Mouse (Mus musculus) embryonic facial prominence, embryonic 12.5 days (tissue): ENCODE measurements around the gene Pitpnm2. TPM values are rescaled to one million over a fixed set of nuclear protein-coding genes. Genes with fewer than 3 reads are reported as not detected.

ENCODE experiments used
- ATAC-seq: fragments of 200-750 bp; cut with Nextera tagmentation; 2 replicates; pipeline ENCODE4 v1.8.0; 2017; ENCODE audit not compliant: insufficient number of reproducible peaks, insufficient read depth, low FRiP score, low TSS enrichment
- H3K27ac ChIP-seq: fragments of 300-500 bp; sonication (generic); 2 replicates; pipeline ENCODE4 v1.5.1; 2016; ENCODE audit warnings: mild to moderate bottlenecking
- H3K27me3 ChIP-seq: fragments of 300-500 bp; sonication (generic); 2 replicates; pipeline ENCODE4 v1.6.1; 2016; ENCODE audit warnings: mild to moderate bottlenecking, moderate library complexity
- H3K36me3 ChIP-seq: fragments of 300-500 bp; sonication (generic); 2 replicates; pipeline ENCODE4 v1.6.1; 2016; ENCODE audit warnings: mild to moderate bottlenecking
- H3K4me1 ChIP-seq: fragments of 300-500 bp; sonication (generic); 2 replicates; pipeline ENCODE4 v1.6.1; 2016
- H3K4me2 ChIP-seq: fragments of 300-500 bp; sonication (generic); replicated peaks from 2 replicates; pipeline ENCODE4 v1.6.1; 2016; ENCODE audit warnings: mild to moderate bottlenecking, moderate library complexity
- H3K4me3 ChIP-seq: fragments of 300-500 bp; sonication (generic); 2 replicates; pipeline ENCODE4 v1.5.1; 2016; ENCODE audit warnings: mild to moderate bottlenecking
- H3K9ac ChIP-seq: fragments of 300-500 bp; sonication (generic); 2 replicates; pipeline ENCODE4 v1.6.1; 2016; ENCODE audit warnings: mild to moderate bottlenecking, moderate library complexity
- H3K9me3 ChIP-seq: fragments of 300-500 bp; sonication (generic); 2 replicates; pipeline ENCODE4 v1.6.1; 2016; ENCODE audit warnings: mild to moderate bottlenecking, moderate library complexity
- WGBS: fragments of 180-500 bp; shearing (Covaris S2); methylation state at CpG from one replicate; pipeline ENCODE4 v1.1.7; 2016; 5-methylcytosine and 5-hydroxymethylcytosine counted together
- polyA plus RNA-seq: library from polyadenylated mRNA; unstranded; fragments of >200 nt; fragmentation: Nextera tagmentation; extraction: Ambion mirVana; gene quantifications from 2 replicates; pipeline ENCODE4 v1.2.1, GENCODE M21; 2016

Pitpnm2 gene
- polyA plus RNA-seq, 1 experiment from 2014 or later, result 4.4 TPM

DNA sequence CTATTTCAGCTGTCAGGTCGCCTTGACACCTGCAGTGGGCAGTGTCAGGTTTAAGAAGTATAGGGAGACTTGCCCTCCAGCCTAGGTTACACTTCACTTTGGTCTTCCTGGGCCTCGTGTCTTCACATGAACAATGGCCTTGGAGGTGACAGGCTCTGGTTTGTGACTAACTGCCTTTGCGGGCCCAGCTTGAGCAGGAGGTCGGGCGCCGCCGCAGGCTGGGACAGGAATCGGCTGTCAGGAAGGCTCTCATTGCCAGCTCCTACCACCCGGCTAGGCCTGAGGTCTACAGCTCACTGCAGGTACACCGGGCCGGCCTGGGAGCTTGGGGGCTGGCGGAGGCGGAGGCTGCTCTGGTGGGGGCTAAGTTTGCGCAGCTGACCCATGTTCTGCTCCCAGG, 136.5 kb downstream of the Pitpnm2 start:
- Histone ChIP-seq H3K9me3 (no peaks in the 10 kb centered on the region), H3K27me3 (no peaks in the 10 kb centered on the region), H3K4me2 (peak overlapping the region; percentile 88), H3K36me3 (peaks cover 11% of the 10 kb centered on the region), H3K4me3 (peak overlapping the region; percentile 90), H3K9ac (peak overlapping the region; percentile 54), H3K4me1 (peaks cover 25% of the 10 kb centered on the region), H3K27ac (0 out of 2 replicates have a peak overlapping the region, but pooled peaks have one; percentile 11)
- ATAC-seq, result no peak
- WGBS, result 17% methylated on average over 14 of the region's 14 CpGs

DNA sequence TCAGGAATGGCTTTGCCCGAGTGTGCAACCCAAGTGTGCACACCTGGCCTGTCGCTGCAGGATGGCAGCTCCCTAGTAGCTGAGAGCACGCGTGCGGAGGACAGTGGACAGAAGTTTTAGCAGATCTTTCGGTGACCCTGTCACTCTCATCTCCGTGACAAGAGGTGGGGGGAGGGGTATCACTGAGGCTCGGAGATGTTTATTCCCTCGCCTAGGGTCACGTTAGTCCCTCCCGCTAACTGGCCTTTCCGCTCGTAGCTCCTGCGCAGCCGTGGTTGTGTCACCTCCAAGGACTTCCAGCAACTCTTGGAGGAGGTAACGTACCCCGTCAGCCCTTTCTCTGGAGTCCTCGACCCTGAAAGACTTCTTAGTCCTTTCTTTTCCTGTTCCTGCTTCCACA, 137.0 kb downstream of the Pitpnm2 start:
- Histone ChIP-seq H3K36me3 (peaks cover 6% of the 10 kb centered on the region), H3K4me2 (peak overlapping the region; percentile 88), H3K27ac (0 out of 2 replicates have a peak overlapping the region, but pooled peaks have one; percentile 85), H3K9ac (peak overlapping the region; percentile 54), H3K4me3 (peak overlapping the region; percentile 90), H3K27me3 (no peaks in the 10 kb centered on the region), H3K4me1 (peaks cover 20% of the 10 kb centered on the region), H3K9me3 (no peaks in the 10 kb centered on the region)
- 3% methylated on average over 18 of the region's 18 CpGs for WGBS
- ATAC-seq, result no peak

DNA sequence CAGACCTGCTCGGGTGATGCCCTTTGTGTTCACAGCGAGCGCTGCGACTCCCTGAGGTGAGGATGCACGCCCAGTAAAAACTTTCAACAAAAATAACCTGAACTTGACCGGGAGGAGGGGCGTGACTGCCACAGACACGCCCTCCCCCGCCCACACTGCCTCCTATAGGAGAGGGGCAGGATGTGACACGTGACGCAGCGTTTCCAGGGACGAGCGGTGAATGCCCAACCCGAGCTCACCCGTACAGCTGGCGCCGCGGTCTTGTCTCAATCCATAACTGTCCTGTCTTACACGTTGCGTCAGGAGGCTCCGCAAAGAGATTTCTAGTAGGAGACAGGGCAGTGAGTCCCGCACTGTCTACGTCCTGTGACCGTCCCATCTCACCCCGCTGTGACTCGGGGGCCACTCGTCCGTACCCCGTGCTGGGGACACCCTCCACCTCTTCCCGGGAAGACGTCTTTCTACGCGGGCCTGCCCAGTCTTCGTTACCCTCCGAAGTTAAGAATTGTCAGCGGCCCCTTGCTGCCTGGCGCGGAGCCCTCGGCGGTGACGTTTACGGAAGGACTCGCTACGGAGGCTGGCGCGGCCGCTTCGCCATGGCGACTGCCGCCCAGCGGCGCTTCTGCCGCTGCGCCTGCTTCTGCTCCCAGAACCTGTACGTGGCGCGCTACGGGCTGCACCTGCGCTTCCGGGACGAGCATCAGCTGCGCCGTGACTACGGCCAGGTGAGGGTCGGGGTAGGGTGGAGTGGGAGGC, 137.6 kb downstream of the Pitpnm2 start, which contains the start of gene Ogfod2:
Ogfod2 (plus strand) TSS at position 556 of the 756 bp plus-strand sequence.
- peak; percentile 97 for ATAC-seq
- Histone ChIP-seq H3K9me3 (no peaks in the 10 kb centered on the region), H3K27me3 (no peaks in the 10 kb centered on the region), H3K9ac (peak within 1 kb of the TSS; percentile 54), H3K27ac (peak within 1 kb of the TSS; percentile 85), H3K4me1 (peaks cover 14% of the 10 kb centered on the region), H3K4me2 (peak within 1 kb of the TSS; percentile 88), H3K36me3 (no peaks in the 10 kb centered on the region), H3K4me3 (peak within 1 kb of the TSS; percentile 90)
- WGBS, result 1% methylated on average over 66 of the region's 66 CpGs

DNA sequence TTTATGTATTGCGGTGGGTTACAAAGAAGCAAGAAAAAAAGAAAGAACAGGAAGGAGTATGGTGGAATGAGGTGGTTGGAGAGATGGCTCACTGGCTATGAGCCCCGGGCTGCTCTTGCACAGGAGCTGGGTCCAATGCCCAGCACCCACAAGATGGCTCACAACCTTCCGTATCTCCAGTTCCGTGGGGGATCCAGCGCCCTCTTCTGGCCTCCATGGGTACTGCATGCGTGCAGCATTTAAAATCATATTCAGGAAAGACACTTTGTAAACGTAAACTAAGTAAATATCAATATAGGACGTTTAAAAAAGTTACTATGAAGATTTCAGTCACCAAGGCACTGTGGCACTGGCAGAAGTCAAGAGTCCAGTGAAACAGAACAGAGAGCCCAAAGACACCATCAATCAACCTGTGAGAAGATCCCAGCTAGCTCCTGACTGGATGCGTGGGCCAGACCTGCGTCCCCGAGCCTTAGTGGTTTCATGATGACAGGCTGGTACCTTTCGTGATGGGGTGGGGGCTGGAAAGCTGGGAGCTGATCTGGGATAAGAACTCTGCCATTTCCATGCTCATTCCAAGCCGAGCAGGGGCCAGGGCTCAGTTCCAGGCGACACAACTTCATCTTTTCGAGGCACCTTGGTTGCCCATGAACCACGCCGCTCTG, 138.4 kb downstream of the Pitpnm2 start:
- no peak overlapping the region; the same call in 1 of the 2 replicates for H3K27ac ChIP-seq
- ATAC-seq, result no peak
- H3K4me2 ChIP-seq, result peak overlapping the region; percentile 88
- H3K4me3 ChIP-seq, result peak overlapping the region; percentile 90
- H3K9ac ChIP-seq, result peak overlapping the region; percentile 54
- no peaks in the 10 kb centered on the region for H3K36me3 ChIP-seq
- H3K4me1 ChIP-seq, result peaks cover 9% of the 10 kb centered on the region
- no peaks in the 10 kb centered on the region for H3K27me3 ChIP-seq
- WGBS, result 24% methylated on average over 17 of the region's 17 CpGs
- no peaks in the 10 kb centered on the region for H3K9me3 ChIP-seq

DNA sequence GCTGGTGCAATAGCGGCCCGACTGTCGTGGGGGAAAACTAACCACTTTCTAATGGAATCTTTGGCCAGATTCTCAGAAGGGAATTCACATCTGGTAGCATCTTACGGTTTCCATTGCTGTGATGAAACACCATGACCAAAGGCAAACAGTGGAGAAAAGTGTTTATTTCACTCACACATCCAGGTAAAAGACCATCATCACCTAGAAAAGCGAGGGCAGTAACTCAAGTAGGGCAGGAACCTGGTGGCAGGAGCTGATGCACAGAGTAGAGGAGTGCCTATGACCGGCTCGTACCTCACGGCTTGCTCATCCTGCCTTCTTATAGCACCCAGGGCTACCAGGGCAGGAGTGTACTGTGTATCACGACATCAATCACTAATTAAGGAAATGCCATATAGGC, 146.0 kb downstream of the Pitpnm2 start:
- 94% methylated on average over 9 of the region's 9 CpGs for WGBS
- Histone ChIP-seq H3K4me2 (no peak overlapping the region), H3K9ac (no peak overlapping the region), H3K27me3 (no peaks in the 10 kb centered on the region), H3K4me1 (no peaks in the 10 kb centered on the region), H3K36me3 (no peaks in the 10 kb centered on the region), H3K27ac (no peak overlapping the region), H3K9me3 (no peaks in the 10 kb centered on the region), H3K4me3 (no peak overlapping the region)
- ATAC-seq, result no peak

DNA sequence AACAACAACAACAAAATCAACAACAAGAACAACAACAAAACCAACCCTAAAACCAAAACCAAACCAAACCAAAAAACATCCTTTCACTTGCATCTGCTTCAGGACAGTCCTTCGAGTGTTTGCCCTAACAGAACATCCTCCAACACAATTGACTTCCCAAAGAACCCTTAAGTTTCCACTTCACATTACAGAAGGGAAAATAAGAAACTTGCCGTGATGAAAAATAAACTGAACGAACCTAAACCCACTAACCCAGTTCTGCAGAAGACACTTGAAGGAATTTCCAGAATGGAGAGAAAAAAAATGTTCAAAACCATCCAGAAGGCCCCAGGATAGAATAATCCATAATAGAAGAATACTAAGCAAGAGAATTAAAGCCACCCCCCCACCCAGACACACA, 146.5 kb downstream of the Pitpnm2 start:
- Histone ChIP-seq H3K36me3 (no peaks in the 10 kb centered on the region), H3K9ac (no peak overlapping the region), H3K4me3 (no peak overlapping the region), H3K4me1 (no peaks in the 10 kb centered on the region), H3K9me3 (no peaks in the 10 kb centered on the region), H3K4me2 (no peak overlapping the region), H3K27ac (no peak overlapping the region), H3K27me3 (no peaks in the 10 kb centered on the region)
- no peak for ATAC-seq
- WGBS, result 84% methylated on average over 3 of the region's 3 CpGs

DNA sequence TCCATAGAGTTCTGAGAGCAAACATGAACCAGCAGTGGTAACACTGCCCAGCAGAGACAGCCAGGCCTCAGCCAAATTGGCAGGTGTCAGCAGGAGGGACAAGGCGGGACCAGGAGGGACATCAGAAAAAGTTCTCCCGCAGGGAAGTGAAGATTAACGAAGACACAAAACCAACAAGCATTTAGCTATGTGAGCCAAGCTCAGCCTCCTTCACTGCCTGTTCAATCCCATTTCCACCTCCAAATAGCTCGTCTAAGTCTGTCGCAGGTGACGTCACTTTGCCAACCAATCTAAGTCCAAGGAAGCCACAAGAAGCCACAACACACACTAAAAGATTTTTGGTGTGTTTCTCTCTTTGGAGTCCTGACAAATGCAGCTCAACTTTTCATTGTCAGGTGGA, 147.2 kb downstream of the Pitpnm2 start:
- no peaks in the 10 kb centered on the region for H3K36me3 ChIP-seq
- no peak overlapping the region for H3K27ac ChIP-seq
- no peak overlapping the region for H3K9ac ChIP-seq
- no peaks in the 10 kb centered on the region for H3K4me1 ChIP-seq
- ATAC-seq, result no peak
- no peaks in the 10 kb centered on the region for H3K27me3 ChIP-seq
- no peak overlapping the region for H3K4me2 ChIP-seq
- WGBS, result 84% methylated on average over 6 of the region's 6 CpGs
- no peaks in the 10 kb centered on the region for H3K9me3 ChIP-seq
- H3K4me3 ChIP-seq, result no peak overlapping the region

DNA sequence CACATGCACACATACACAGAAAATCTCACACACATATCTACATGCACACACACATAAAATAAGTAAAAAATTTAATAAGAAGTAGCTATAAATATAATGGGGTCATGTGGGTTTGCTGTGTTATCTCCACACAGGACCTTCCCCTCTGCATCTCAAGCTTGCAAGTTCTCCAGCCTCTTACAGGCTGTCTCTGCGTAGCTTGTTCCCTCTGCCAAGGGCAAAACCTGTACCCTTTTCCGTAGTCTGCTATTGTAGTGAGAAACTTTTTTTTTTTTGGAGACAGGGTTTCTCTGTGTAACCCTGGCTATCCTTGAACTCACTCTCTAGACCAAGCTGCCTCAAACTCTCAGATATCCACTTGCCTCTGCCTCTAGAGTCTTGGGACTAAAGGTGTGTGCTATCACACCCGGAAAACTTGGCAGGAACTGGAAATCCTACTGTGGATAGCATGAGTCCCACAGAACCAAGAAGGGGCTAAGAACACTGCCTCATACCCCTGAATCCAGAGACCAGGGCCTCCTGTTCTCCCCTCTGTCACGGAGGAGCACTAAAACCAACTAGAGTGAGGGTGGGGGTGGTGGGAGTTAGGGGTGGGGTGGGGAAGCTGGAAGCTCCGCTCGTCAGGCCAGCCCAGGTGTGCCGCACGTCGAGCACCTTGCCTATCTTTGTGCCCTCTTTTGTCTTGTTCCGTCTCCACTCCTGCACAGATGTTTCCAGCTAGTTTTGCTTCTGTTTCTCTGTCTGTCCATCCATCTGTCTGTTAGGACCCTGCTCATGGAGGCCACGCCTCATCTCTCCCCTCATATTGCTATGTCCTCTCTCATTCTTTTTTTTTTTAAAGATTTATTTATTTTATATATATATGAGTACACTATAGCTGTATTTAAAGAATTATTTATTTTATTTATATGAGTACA, 149.2 kb downstream of the Pitpnm2 start:
- 81% methylated on average over 11 of the region's 11 CpGs for WGBS

DNA sequence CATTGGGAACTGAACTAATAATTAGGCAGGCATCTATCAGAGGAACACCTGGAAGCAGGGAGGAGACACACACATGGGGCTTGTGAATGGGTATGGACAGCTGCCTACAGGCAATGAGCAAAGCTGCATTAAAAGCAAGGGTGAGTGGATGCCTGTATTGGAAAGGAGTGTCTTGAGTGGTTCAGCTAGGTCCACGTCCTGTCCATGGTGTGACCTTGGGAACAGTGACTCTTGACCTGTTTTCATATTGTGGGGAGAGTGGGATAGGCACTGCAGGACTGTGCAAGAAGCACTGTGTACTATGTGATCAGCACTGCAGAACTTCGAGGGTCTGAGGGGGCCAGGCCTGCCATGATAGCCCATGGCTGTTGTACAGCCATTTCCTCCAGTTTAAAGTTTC, 150.6 kb downstream of the Pitpnm2 start:
- Histone ChIP-seq H3K4me2 (no peak overlapping the region), H3K27me3 (peaks cover 12% of the 10 kb centered on the region; the same call in 1 of the 2 replicates), H3K9ac (no peak overlapping the region), H3K36me3 (no peaks in the 10 kb centered on the region), H3K9me3 (no peaks in the 10 kb centered on the region), H3K27ac (no peak overlapping the region), H3K4me3 (no peak overlapping the region), H3K4me1 (peaks cover 8% of the 10 kb centered on the region)
- ATAC-seq, result no peak
- 87% methylated on average over 2 of the region's 2 CpGs for WGBS

More for the DNA sequence above, 149.2 kb downstream of the Pitpnm2 start:
- Histone ChIP-seq H3K27me3 (0 out of 2 replicates have a peak, but pooled peaks cover 3% of the 10 kb centered on the region), H3K4me2 (no peak overlapping the region), H3K9me3 (no peaks in the 10 kb centered on the region), H3K27ac (no peak overlapping the region), H3K9ac (no peak overlapping the region), H3K36me3 (no peaks in the 10 kb centered on the region), H3K4me1 (peaks cover 3% of the 10 kb centered on the region), H3K4me3 (no peak overlapping the region)
- no peak for ATAC-seq

DNA sequence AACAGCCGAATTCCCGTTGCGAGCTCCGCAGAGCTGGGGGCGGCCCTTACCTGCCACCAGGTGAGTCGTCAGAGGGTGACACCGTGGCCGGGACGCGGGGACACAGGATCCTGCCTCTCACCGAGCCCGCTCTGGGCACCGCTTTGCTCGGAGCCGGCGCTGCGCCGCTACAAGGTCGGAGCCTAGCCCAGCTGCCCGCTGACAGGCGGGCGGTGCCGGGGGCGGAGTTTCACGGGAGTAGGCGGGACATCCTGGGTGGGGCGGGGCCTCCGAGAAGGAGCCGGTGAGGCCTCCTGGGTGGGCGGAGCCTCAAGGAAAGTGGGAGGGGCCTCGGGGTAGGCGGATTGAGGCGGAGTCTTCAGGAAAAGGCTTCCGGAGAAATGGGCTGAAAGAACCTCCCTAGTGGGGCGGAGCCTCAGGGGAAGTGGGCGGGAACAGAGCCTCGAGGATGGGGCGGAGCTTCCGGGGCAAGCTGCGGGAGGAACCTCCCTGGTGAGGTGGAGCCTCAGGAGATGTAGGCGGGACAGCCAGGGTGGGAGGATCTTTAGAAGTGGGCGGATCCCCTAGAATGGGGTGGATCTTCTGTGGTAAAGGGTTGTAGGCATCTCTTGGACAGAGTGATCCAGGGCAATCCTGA, 153.8 kb downstream of the Pitpnm2 start, which contains the start of gene Abcb9:
Abcb9 (minus strand) TSS at position 203 of the 637 bp plus-strand sequence.
- Histone ChIP-seq H3K4me1 (peaks cover 8% of the 10 kb centered on the region), H3K27me3 (peaks cover 19% of the 10 kb centered on the region; the same call in 1 of the 2 replicates), H3K4me2 (peak within 1 kb of the TSS; percentile 78), H3K9me3 (no peaks in the 10 kb centered on the region), H3K4me3 (peak within 1 kb of the TSS; percentile 45), H3K36me3 (no peaks in the 10 kb centered on the region), H3K9ac (peak within 1 kb of the TSS; percentile 49; the same call in 1 of the 2 replicates), H3K27ac (no peak within 1 kb of the TSS)
- WGBS, result 2% methylated on average over 42 of the region's 42 CpGs
- 0 out of 2 replicates have a peak, but pooled peaks have one; percentile 41 for ATAC-seq
